Mouse (Mus musculus) CH12.LX (cell line): Measurements from ENCODE around the gene Dhx57. TPM values are rescaled to one million over a fixed set of nuclear protein-coding genes. Genes with fewer than 3 reads are reported as not detected.

ENCODE experiments used
- DNase-seq: peaks from one replicate; pipeline ENCODE4 v3.0.0-alpha.2; 2013; ENCODE audit errors: extremely low read depth
- H3K27ac ChIP-seq: 2 replicates; pipeline ENCODE4 v1.5.1; 2012; ENCODE audit warnings: low read depth, mild to moderate bottlenecking, control low read depth, moderate library complexity; ENCODE audit not compliant: insufficient read depth
- H3K27me3 ChIP-seq: replicated peaks from 2 replicates; pipeline ENCODE3; 2012; ENCODE audit warnings: inconsistent platforms
- H3K36me3 ChIP-seq, 2 experiments: replicated peaks in 1 of 2; 2 replicates each; pipeline versions ENCODE3 to v1.6.1; 2012; ENCODE audit warnings: inconsistent platforms in 1 of 2, low read length in 1 of 2, mild to moderate bottlenecking in 1 of 2, mixed read lengths in 1 of 2, moderate library complexity in 1 of 2; ENCODE audit not compliant: control insufficient read depth in 1 of 2, insufficient read depth in 1 of 2
- H3K4me1 ChIP-seq, 2 experiments: 2 replicates each; pipeline ENCODE4 v1.6.1; 2012; ENCODE audit warnings: inconsistent platforms in 1 of 2, moderate library complexity in 1 of 2; ENCODE audit not compliant: insufficient read depth in 2 of 2, control insufficient read depth in 1 of 2
- H3K4me2 ChIP-seq: 2 replicates; pipeline ENCODE4 v1.6.1; 2012; ENCODE audit warnings: low read depth, mild to moderate bottlenecking, control low read depth; ENCODE audit not compliant: poor library complexity, insufficient read depth, severe bottlenecking
- H3K4me3 ChIP-seq, 3 experiments: fragments of 150-350 bp in 1 of 3; sonication (generic) in 1 of 3; replicated peaks in 1 of 3; 2 replicates each; pipeline versions ENCODE3 to v1.5.1; 2011 to 2012; ENCODE audit warnings: low read depth in 2 of 3, low read length in 2 of 3, mild to moderate bottlenecking in 2 of 3, moderate library complexity in 2 of 3, control low read depth in 1 of 3, improper control_type of control experiment in 1 of 3, inconsistent platforms in 1 of 3, mixed read lengths in 1 of 3; ENCODE audit not compliant: poor library complexity in 1 of 3
- H3K79me2 ChIP-seq: replicated peaks from 2 replicates; pipeline ENCODE4 v1.6.1; 2012; ENCODE audit warnings: mild to moderate bottlenecking, moderate library complexity; ENCODE audit not compliant: control insufficient read depth, poor library complexity, insufficient read depth, severe bottlenecking; ENCODE audit errors: extremely low read depth
- H3K9ac ChIP-seq: 2 replicates; pipeline ENCODE4 v1.6.1; 2012; ENCODE audit warnings: low read depth, mild to moderate bottlenecking, control low read depth, moderate library complexity; ENCODE audit not compliant: insufficient read depth
- H3K9me3 ChIP-seq: replicated peaks from 2 replicates; pipeline ENCODE3; 2012; ENCODE audit warnings: low read length, inconsistent platforms, mixed read lengths
- BHLHE40 ChIP-seq: IDR thresholded peaks from 2 replicates; pipeline ENCODE4 v1.6.1; 2011; ENCODE audit warnings: mild to moderate bottlenecking, low read depth, low read length, improper control_type of control experiment
- CHD1 ChIP-seq: IDR thresholded peaks from 2 replicates; pipeline ENCODE4 v1.6.1; 2012; ENCODE audit warnings: low read depth, low read length, improper control_type of control experiment, inconsistent platforms
- CTCF ChIP-seq, 2 experiments: IDR thresholded peaks in 1 of 2; conservative IDR thresholded peaks in 1 of 2; 2 replicates each; pipeline ENCODE4 v1.5.1; 2011 to 2012; ENCODE audit warnings: low read depth in 2 of 2, low read length in 2 of 2, improper control_type of control experiment in 1 of 2, inconsistent platforms in 1 of 2, mild to moderate bottlenecking in 1 of 2, moderate library complexity in 1 of 2
- ELF1 ChIP-seq: IDR thresholded peaks from 2 replicates; pipeline ENCODE4 v1.6.1; 2014; ENCODE audit warnings: low read depth, mild to moderate bottlenecking, inconsistent platforms, low read length, improper control_type of control experiment
- EP300 ChIP-seq: IDR thresholded peaks from 2 replicates; pipeline ENCODE4 v1.6.1; 2011; ENCODE audit warnings: low read length, improper control_type of control experiment
- ETS1 ChIP-seq: conservative IDR thresholded peaks from 2 replicates; pipeline ENCODE4 v1.6.1; 2012; ENCODE audit warnings: low read depth, mild to moderate bottlenecking, inconsistent platforms, low read length, improper control_type of control experiment, moderate library complexity
- GABPA ChIP-seq: IDR thresholded peaks from 2 replicates; pipeline ENCODE4 v1.6.1; 2012; ENCODE audit warnings: low read depth, low read length, improper control_type of control experiment, inconsistent platforms; ENCODE audit not compliant: insufficient replicate concordance
- IRF4 ChIP-seq: IDR thresholded peaks from 2 replicates; pipeline ENCODE4 v1.6.1; 2014; ENCODE audit warnings: low read depth, mild to moderate bottlenecking, inconsistent platforms, low read length, improper control_type of control experiment
- JUND ChIP-seq: conservative IDR thresholded peaks from 2 replicates; pipeline ENCODE4 v1.6.1; 2011; ENCODE audit warnings: low read depth, low read length, improper control_type of control experiment
- MAFK ChIP-seq: IDR thresholded peaks from 2 replicates; pipeline ENCODE4 v1.6.1; 2011; ENCODE audit warnings: low read length, improper control_type of control experiment; ENCODE audit not compliant: insufficient replicate concordance
- MAZ ChIP-seq: IDR thresholded peaks from 2 replicates; pipeline ENCODE4 v1.6.1; 2012; ENCODE audit warnings: low read depth, mild to moderate bottlenecking, inconsistent platforms, low read length, improper control_type of control experiment, moderate library complexity
- MEF2A ChIP-seq: IDR thresholded peaks from 2 replicates; pipeline ENCODE4 v1.6.1; 2014; ENCODE audit warnings: low read depth, mild to moderate bottlenecking, inconsistent platforms, low read length, improper control_type of control experiment, borderline replicate concordance
- MYC ChIP-seq: IDR thresholded peaks from 2 replicates; pipeline ENCODE4 v1.6.1; 2011; ENCODE audit warnings: low read depth, mild to moderate bottlenecking, improper control_type of control experiment, low read length
- NELFE ChIP-seq: IDR thresholded peaks from 2 replicates; pipeline ENCODE4 v1.6.1; 2011; ENCODE audit warnings: low read depth, low read length, improper control_type of control experiment
- NRF1 ChIP-seq: IDR thresholded peaks from 2 replicates; pipeline ENCODE4 v1.6.1; 2014; ENCODE audit warnings: low read depth, mild to moderate bottlenecking, inconsistent platforms, low read length, improper control_type of control experiment, moderate library complexity
- POLR2A ChIP-seq: IDR thresholded peaks from 2 replicates; pipeline ENCODE4 v1.6.1; 2011; ENCODE audit warnings: low read depth, mild to moderate bottlenecking, improper control_type of control experiment, low read length
- RAD21 ChIP-seq: IDR thresholded peaks from 2 replicates; pipeline ENCODE4 v1.6.1; 2011; ENCODE audit warnings: low read depth, mild to moderate bottlenecking, low read length, improper control_type of control experiment, moderate library complexity
- RCOR1 ChIP-seq: conservative IDR thresholded peaks from 2 replicates; pipeline ENCODE4 v1.6.1; 2012; ENCODE audit warnings: low read depth, mild to moderate bottlenecking, inconsistent platforms, low read length, improper control_type of control experiment
- SIN3A ChIP-seq: IDR thresholded peaks from 2 replicates; pipeline ENCODE4 v1.6.1; 2012; ENCODE audit warnings: low read length, improper control_type of control experiment, inconsistent platforms
- TCF12 ChIP-seq: IDR thresholded peaks from 2 replicates; pipeline ENCODE4 v1.6.1; 2014; ENCODE audit warnings: low read depth, mild to moderate bottlenecking, inconsistent platforms, low read length, improper control_type of control experiment
- USF1 ChIP-seq: IDR thresholded peaks from 2 replicates; pipeline ENCODE4 v1.6.1; 2014; ENCODE audit warnings: low read depth, mild to moderate bottlenecking, inconsistent platforms, low read length, improper control_type of control experiment
- ZC3H11A ChIP-seq: IDR thresholded peaks from 2 replicates; pipeline ENCODE4 v1.6.1; 2012; ENCODE audit warnings: low read depth, mild to moderate bottlenecking, inconsistent platforms, low read length, improper control_type of control experiment
- ZMIZ1 ChIP-seq: IDR thresholded peaks from 2 replicates; pipeline ENCODE4 v1.6.1; 2012; ENCODE audit warnings: low read depth, mild to moderate bottlenecking, inconsistent platforms, low read length, improper control_type of control experiment
- ZNF384 ChIP-seq: IDR thresholded peaks from 2 replicates; pipeline ENCODE4 v1.6.1; 2012; ENCODE audit warnings: low read depth, low read length, improper control_type of control experiment, inconsistent platforms
- dilution Hi-C: fragments of 300-500 bp; cut with MboI; formaldehyde crosslinking; loops from 2 replicates; pipeline ENCODE4 v1.14.3; 2020; ENCODE audit warnings: low sequenced_read_pairs; ENCODE audit not compliant: extremely low pct_unique_long_range_greater_than_20kb, extremely low pct_ligation_motif_present
- in situ Hi-C: fragments of 300-500 bp; cut with MboI; formaldehyde crosslinking; loops from 3 replicates; pipeline ENCODE4 v1.14.3; 2019; ENCODE audit warnings: low sequenced_read_pairs, low pct_ligation_motif_present, low pct_unique_long_range_greater_than_20kb, mixed read lengths
- polyA plus RNA-seq: library from polyadenylated mRNA; unstranded; fragments of >175 nt; gene quantifications from 2 replicates; pipeline ENCODE4 v1.2.1, GENCODE M21; 2012; ENCODE audit warnings: low read depth; ENCODE audit not compliant: insufficient read length
- total RNA-seq, 2 experiments: library from RNA; depleted of rRNA; stranded (reverse); fragments of 300-350 nt in 1 of 2; fragments of >200 nt in 1 of 2; gene quantifications; 2 replicates each; pipeline ENCODE4 v1.2.3; 2012 to 2014

The Dhx57 gene
- total and polyA plus RNA-seq, 3 experiments = 20.3 to 22.4 (median 21.7) TPM

GRCm38 (mm10) chr17:80323658-80324057, 33.4 kb upstream of the Dhx57 start:
- in situ Hi-C loops (no loop called here), dilution Hi-C loops (no loop called here)
- Histone ChIP-seq H3K9me3 (no peaks in the 10 kb centered on the region), H3K27ac (no peak overlapping the region), H3K79me2 (no peaks in the 10 kb centered on the region), H3K4me1 (peaks cover 7 to 27% of the 10 kb centered on the region in 2 experiments), H3K4me2 (peak overlapping the region; percentile 63; the same call in 1 of the 2 replicates), H3K27me3 (no peaks in the 10 kb centered on the region), H3K36me3 (no peaks in the 10 kb centered on the region), H3K9ac (no peak overlapping the region), H3K4me3 (no peak overlapping the region)
- DNase-seq = peak; percentile 71
- TF ChIP-seq ELF1 (no peak), POLR2A (0 out of 2 replicates have a peak, but pooled peaks have one; percentile 32), IRF4 (no peak), NRF1 (no peak), GABPA (no peak), CHD1 (no peak), EP300 (no peak), RAD21 (no peak), ZMIZ1 (no peak), ETS1 (peak; percentile 51), ZNF384 (no peak; the same call in none of the 2 replicates), USF1 (no peak), SIN3A (0 out of 2 replicates have a peak, but pooled peaks have one; percentile 19), TCF12 (no peak), MEF2A (no peak), MYC (no peak), NELFE (no peak), RCOR1 (no peak), MAFK (no peak), JUND (no peak), MAZ (no peak), CTCF (conservative IDR thresholded peaks at IDR 0.05 in 1 of 2, IDR thresholded peaks at IDR 0.05 in 1 of 2; ENCODE audit: low read depth in 2 of 2, low read length in 2 of 2) (no peak), ZC3H11A (no peak), BHLHE40 (peak; percentile 68)
